Mouse (Mus musculus): ENCODE measurements around the gene Hoxc12.

DNA sequence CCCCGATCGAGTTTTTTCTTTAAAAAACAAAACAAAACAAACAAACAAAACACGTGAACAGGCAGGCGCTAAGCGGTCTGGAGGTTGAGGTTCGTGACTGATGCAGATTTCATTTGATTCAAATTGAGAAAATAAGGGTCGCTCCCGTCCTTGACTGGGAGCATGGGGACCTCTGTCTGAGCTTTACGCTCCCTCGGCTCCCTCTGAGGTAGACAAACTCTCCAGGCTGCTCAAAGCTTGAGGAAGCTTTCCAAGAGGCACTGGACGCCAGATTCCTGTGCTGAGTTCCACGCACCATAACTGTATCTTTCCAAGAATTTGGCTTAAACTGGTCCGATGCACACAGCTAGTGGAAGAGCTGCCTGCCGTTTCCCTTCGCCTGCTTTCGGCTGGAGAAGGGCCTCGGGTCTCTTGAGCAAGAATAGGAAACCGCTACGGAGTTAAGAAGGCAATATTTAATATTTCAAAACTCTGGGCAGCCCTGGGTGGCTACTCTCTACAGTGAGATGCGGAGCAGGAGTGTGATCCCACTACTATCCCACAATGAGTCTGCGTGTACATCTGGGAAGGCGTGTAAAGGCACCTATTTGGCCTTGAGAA, 26.0 kb upstream of the Hoxc12 start:
- TF ChIP-seq E2F4 (IDR thresholded peaks at IDR 0.05; ENCODE audit: borderline replicate concordance, low read depth, low read length) (no peak), POLR2A (IDR thresholded peaks at IDR 0.05; ENCODE audit: control insufficient read depth in 1 of 2, insufficient read depth in 1 of 2, low read depth in 1 of 2, low read length in 2 of 2, poor library complexity in 1 of 2) (no peak), TAL1 (IDR thresholded peaks at IDR 0.05; ENCODE audit: low read length) (no peak), TCF12 (IDR thresholded peaks at IDR 0.05; ENCODE audit: low read depth, low read length) (no peak), SIN3A (IDR thresholded peaks at IDR 0.05; ENCODE audit: low read length) (no peak), CTCF (IDR thresholded peaks at IDR 0.05 in 2 of 3, conservative IDR thresholded peaks at IDR 0.05 in 1 of 3; ENCODE audit: control insufficient read depth in 1 of 3, insufficient read depth in 1 of 3, low read depth in 2 of 3, low read length in 3 of 3, poor library complexity in 1 of 3, severe bottlenecking in 1 of 3) (no peak), JUND (IDR thresholded peaks at IDR 0.05; ENCODE audit: low read depth, low read length) (no peak), TBP (IDR thresholded peaks at IDR 0.05; ENCODE audit: low read depth, low read length) (no peak), MEF2A (IDR thresholded peaks at IDR 0.05; ENCODE audit: extremely low read depth, insufficient replicate concordance, low read depth, low read length, poor library complexity, severe bottlenecking) (no peak), USF1 (IDR thresholded peaks at IDR 0.05; ENCODE audit: low read depth, low read length) (no peak)

Measured in MEL (cell line).